Mouse (Mus musculus) limb, embryonic 12.5 days (tissue): ENCODE measurements around the gene Rasgef1b. TPM values are rescaled to one million over a fixed set of nuclear protein-coding genes. Genes with fewer than 3 reads are reported as not detected.
A peak's percentile ranks its signal among the peaks of the same experiment; 100 is the strongest.

ENCODE experiments used
- ATAC-seq: fragments of 200-750 bp; cut with Nextera tagmentation; 2 replicates; pipeline ENCODE4 v1.8.0; 2017; ENCODE audit warnings: low read depth, moderate TSS enrichment; ENCODE audit not compliant: insufficient number of reproducible peaks, insufficient read depth, low FRiP score, low TSS enrichment
- H3K27ac ChIP-seq: fragments of 300-500 bp; sonication (generic); 2 replicates; pipeline ENCODE4 v1.5.1; 2016; ENCODE audit warnings: mild to moderate bottlenecking, moderate library complexity
- H3K27me3 ChIP-seq: fragments of 300-500 bp; sonication (generic); 2 replicates; pipeline ENCODE4 v1.6.1; 2016; ENCODE audit warnings: mild to moderate bottlenecking, moderate library complexity
- H3K36me3 ChIP-seq: fragments of 300-500 bp; sonication (generic); 2 replicates; pipeline ENCODE4 v1.6.1; 2016; ENCODE audit warnings: mild to moderate bottlenecking, moderate library complexity
- H3K4me1 ChIP-seq: fragments of 300-500 bp; sonication (generic); replicated peaks from 2 replicates; pipeline ENCODE4 v1.6.1; 2016
- H3K4me2 ChIP-seq: fragments of 300-500 bp; sonication (generic); 2 replicates; pipeline ENCODE4 v1.6.1; 2016; ENCODE audit warnings: mild to moderate bottlenecking, moderate library complexity
- H3K4me3 ChIP-seq: fragments of 300-500 bp; sonication (generic); replicated peaks from 2 replicates; pipeline ENCODE4 v1.5.1; 2016; ENCODE audit warnings: mild to moderate bottlenecking
- H3K9ac ChIP-seq: fragments of 300-500 bp; sonication (generic); replicated peaks from 2 replicates; pipeline ENCODE4 v1.6.1; 2016; ENCODE audit warnings: mild to moderate bottlenecking, moderate library complexity
- H3K9me3 ChIP-seq: fragments of 300-500 bp; sonication (generic); 2 replicates; pipeline ENCODE4 v1.6.1; 2016; ENCODE audit warnings: mild to moderate bottlenecking, moderate library complexity
- WGBS: fragments of 180-500 bp; shearing (Covaris S2); methylation state at CpG from one replicate; pipeline ENCODE4 v1.1.7; 2016; 5-methylcytosine and 5-hydroxymethylcytosine counted together
- polyA plus RNA-seq: library from polyadenylated mRNA; unstranded; fragments of >200 nt; fragmentation: Nextera tagmentation; extraction: Ambion mirVana; gene quantifications from 2 replicates; pipeline ENCODE4 v1.2.1, GENCODE M21; 2016

Rasgef1b gene
- polyA plus RNA-seq, 1 experiment from 2014 or later: 48.7 TPM

- Histone ChIP-seq H3K27me3 (no peaks in the 10 kb centered on the region), H3K27ac (no peak overlapping the region), H3K4me1 (peaks cover 25% of the 10 kb centered on the region), H3K4me2 (no peak overlapping the region), H3K9ac (no peak overlapping the region), H3K4me3 (no peak overlapping the region), H3K36me3 (no peaks in the 10 kb centered on the region), H3K9me3 (no peaks in the 10 kb centered on the region)
- no peak for ATAC-seq
- WGBS: 85% methylated on average over 5 of the region's 5 CpGs
These were observed 369.6 kb downstream of the Rasgef1b start for GRCm38 (mm10) chr5:99359251-99359650.

- Histone ChIP-seq H3K27me3 (no peaks in the 10 kb centered on the region), H3K27ac (0 out of 2 replicates have a peak overlapping the region, but pooled peaks have one; percentile 41), H3K36me3 (no peaks in the 10 kb centered on the region), H3K4me3 (no peak overlapping the region), H3K9me3 (no peaks in the 10 kb centered on the region), H3K9ac (no peak overlapping the region), H3K4me1 (peaks cover 31% of the 10 kb centered on the region), H3K4me2 (no peak overlapping the region)
- 42% methylated on average over 5 of the region's 5 CpGs for WGBS
- no peak for ATAC-seq
These were observed 374.2 kb downstream of the Rasgef1b start for GRCm38 (mm10) chr5:99354640-99355132.

- no peak for ATAC-seq
- Histone ChIP-seq H3K9me3 (no peaks in the 10 kb centered on the region), H3K9ac (no peak overlapping the region), H3K36me3 (no peaks in the 10 kb centered on the region), H3K4me1 (peaks cover 20% of the 10 kb centered on the region), H3K27ac (no peak overlapping the region), H3K4me3 (no peak overlapping the region), H3K27me3 (no peaks in the 10 kb centered on the region), H3K4me2 (no peak overlapping the region)
- WGBS: 53% methylated on average over 4 of the region's 4 CpGs
These were observed 378.8 kb downstream of the Rasgef1b start for GRCm38 (mm10) chr5:99350030-99350429.

GRCm38 (mm10) chr5:99348257-99348849 is 380.5 kb downstream of the Rasgef1b start:
- Histone ChIP-seq H3K4me3 (no peak overlapping the region), H3K4me2 (no peak overlapping the region), H3K9ac (no peak overlapping the region), H3K36me3 (no peaks in the 10 kb centered on the region), H3K4me1 (peaks cover 15% of the 10 kb centered on the region), H3K9me3 (no peaks in the 10 kb centered on the region), H3K27ac (no peak overlapping the region), H3K27me3 (no peaks in the 10 kb centered on the region)
- 84% methylated on average over 8 of the region's 8 CpGs for WGBS
- ATAC-seq: no peak

GRCm38 (mm10) chr5:99342527-99342926 is 386.3 kb downstream of the Rasgef1b start:
- ATAC-seq: no peak
- Histone ChIP-seq H3K4me2 (no peak overlapping the region), H3K36me3 (no peaks in the 10 kb centered on the region), H3K27me3 (no peaks in the 10 kb centered on the region), H3K27ac (no peak overlapping the region), H3K9me3 (no peaks in the 10 kb centered on the region), H3K9ac (no peak overlapping the region), H3K4me3 (no peak overlapping the region), H3K4me1 (0 out of 2 replicates have a peak, but pooled peaks cover 6% of the 10 kb centered on the region)
- 91% methylated on average over 10 of the region's 10 CpGs for WGBS

- Histone ChIP-seq H3K4me3 (no peak overlapping the region), H3K36me3 (no peaks in the 10 kb centered on the region), H3K4me1 (0 out of 2 replicates have a peak, but pooled peaks cover 6% of the 10 kb centered on the region), H3K27ac (no peak overlapping the region), H3K4me2 (no peak overlapping the region), H3K9ac (no peak overlapping the region), H3K9me3 (no peaks in the 10 kb centered on the region), H3K27me3 (no peaks in the 10 kb centered on the region)
- 84% methylated on average over 8 of the region's 8 CpGs for WGBS
- no peak for ATAC-seq
These were observed 388.4 kb downstream of the Rasgef1b start for GRCm38 (mm10) chr5:99340311-99340989.

GRCm38 (mm10) chr5:99339790-99340189 is 389.1 kb downstream of the Rasgef1b start:
- Histone ChIP-seq H3K4me3 (no peak overlapping the region), H3K4me1 (0 out of 2 replicates have a peak, but pooled peaks cover 6% of the 10 kb centered on the region), H3K9me3 (no peaks in the 10 kb centered on the region), H3K36me3 (no peaks in the 10 kb centered on the region), H3K4me2 (no peak overlapping the region), H3K27ac (no peak overlapping the region), H3K9ac (no peak overlapping the region), H3K27me3 (no peaks in the 10 kb centered on the region)
- no peak for ATAC-seq
- WGBS: 71% methylated on average over 15 of the region's 15 CpGs

- no peak overlapping the region for H3K4me3 ChIP-seq
- 0 out of 2 replicates have a peak, but pooled peaks cover 6% of the 10 kb centered on the region for H3K4me1 ChIP-seq
- whole genome bisulfite sequencing: 94% methylated on average over 6 of the region's 6 CpGs
- no peak overlapping the region for H3K27ac ChIP-seq
- H3K27me3 ChIP-seq: no peaks in the 10 kb centered on the region
- no peaks in the 10 kb centered on the region for H3K9me3 ChIP-seq
- no peak overlapping the region for H3K9ac ChIP-seq
- no peak overlapping the region for H3K4me2 ChIP-seq
- ATAC-seq: no peak
- no peaks in the 10 kb centered on the region for H3K36me3 ChIP-seq
These were observed 390.0 kb downstream of the Rasgef1b start for GRCm38 (mm10) chr5:99338826-99339225.

GRCm38 (mm10) chr5:99336427-99336826 is 392.4 kb downstream of the Rasgef1b start:
- H3K36me3 ChIP-seq: no peaks in the 10 kb centered on the region
- no peak overlapping the region for H3K4me2 ChIP-seq
- no peaks in the 10 kb centered on the region for H3K9me3 ChIP-seq
- H3K9ac ChIP-seq: no peak overlapping the region
- no peak overlapping the region for H3K27ac ChIP-seq
- no peak overlapping the region for H3K4me3 ChIP-seq
- no peaks in the 10 kb centered on the region for H3K27me3 ChIP-seq
- 75% methylated on average over 11 of the region's 11 CpGs for whole genome bisulfite sequencing
- H3K4me1 ChIP-seq: 0 out of 2 replicates have a peak, but pooled peaks cover 6% of the 10 kb centered on the region
- no peak for ATAC-seq

- H3K36me3 ChIP-seq: no peaks in the 10 kb centered on the region
- H3K4me1 ChIP-seq: no peaks in the 10 kb centered on the region
- no peaks in the 10 kb centered on the region for H3K9me3 ChIP-seq
- no peak overlapping the region for H3K4me2 ChIP-seq
- ATAC-seq: no peak
- WGBS: 81% methylated on average over 5 of the region's 5 CpGs
- no peak overlapping the region for H3K4me3 ChIP-seq
- H3K9ac ChIP-seq: no peak overlapping the region
- H3K27me3 ChIP-seq: no peaks in the 10 kb centered on the region
- H3K27ac ChIP-seq: no peak overlapping the region
These were observed 394.8 kb downstream of the Rasgef1b start for GRCm38 (mm10) chr5:99334017-99334416.

GRCm38 (mm10) chr5:99332021-99332420 is 396.8 kb downstream of the Rasgef1b start:
- Histone ChIP-seq H3K9ac (no peak overlapping the region), H3K36me3 (no peaks in the 10 kb centered on the region), H3K9me3 (no peaks in the 10 kb centered on the region), H3K4me1 (no peaks in the 10 kb centered on the region), H3K4me3 (no peak overlapping the region), H3K4me2 (no peak overlapping the region), H3K27me3 (no peaks in the 10 kb centered on the region), H3K27ac (no peak overlapping the region)
- no peak for ATAC-seq
- 88% methylated on average over 2 of the region's 2 CpGs for WGBS
